Mouse (Mus musculus) hindbrain, postnatal 0 days (tissue): ENCODE data around the gene Tmem50a. TPM values are rescaled to one million over a fixed set of nuclear protein-coding genes. Genes with fewer than 3 reads are reported as not detected.

ENCODE experiments used
- ATAC-seq: fragments of 200-750 bp; cut with Nextera tagmentation; 2 replicates; pipeline ENCODE4 v1.8.0; 2017; ENCODE audit warnings: mild to moderate bottlenecking, moderate TSS enrichment, moderate library complexity
- DNase-seq: peaks from one replicate; pipeline ENCODE4 v3.0.0-alpha.2; 2015; ENCODE audit warnings: low spot score
- H3K27ac ChIP-seq: fragments of 300-500 bp; sonication (generic); 2 replicates; pipeline ENCODE4 v1.5.1; 2014; ENCODE audit warnings: mild to moderate bottlenecking
- H3K27me3 ChIP-seq: fragments of 300-500 bp; sonication (generic); 2 replicates; pipeline ENCODE4 v1.6.1; 2014; ENCODE audit warnings: low read length, mixed read lengths; ENCODE audit not compliant: insufficient read depth
- H3K36me3 ChIP-seq: fragments of 300-500 bp; sonication (generic); 2 replicates; pipeline ENCODE4 v1.6.1; 2014; ENCODE audit warnings: low read length, mixed read lengths; ENCODE audit not compliant: insufficient read depth
- H3K4me1 ChIP-seq: fragments of 300-500 bp; sonication (generic); 2 replicates; pipeline ENCODE4 v1.6.1; 2014; ENCODE audit warnings: antibody characterized with exemption, low read length, mixed read lengths; ENCODE audit not compliant: insufficient read depth
- H3K4me2 ChIP-seq: fragments of 300-500 bp; sonication (generic); 2 replicates; pipeline ENCODE4 v1.6.1; 2014; ENCODE audit warnings: low read depth, mild to moderate bottlenecking, low read length, moderate library complexity, mixed read lengths
- H3K4me3 ChIP-seq: fragments of 300-500 bp; sonication (generic); 2 replicates; pipeline ENCODE4 v1.5.1; 2014; ENCODE audit warnings: low read length
- H3K9ac ChIP-seq: fragments of 300-500 bp; sonication (generic); replicated peaks from 2 replicates; pipeline ENCODE4 v1.6.1; 2014; ENCODE audit warnings: mild to moderate bottlenecking, low read length, moderate library complexity, mixed read lengths
- H3K9me3 ChIP-seq: fragments of 300-500 bp; sonication (generic); 2 replicates; pipeline ENCODE4 v1.6.1; 2016; ENCODE audit warnings: low read length, mixed read lengths
- CTCF ChIP-seq: IDR thresholded peaks from 2 replicates; pipeline ENCODE4 v1.5.1; 2016; ENCODE audit warnings: antibody characterized with exemption, control low read depth, low read depth
- WGBS: fragments of 180-500 bp; shearing (Covaris S2); extraction: QIAGEN DNeasy Blood & Tissue Kit; methylation state at CpG from one replicate; pipeline ENCODE4 v1.1.7; 2014; 5-methylcytosine and 5-hydroxymethylcytosine counted together
- polyA plus RNA-seq: library from polyadenylated mRNA; unstranded; fragments of >200 nt; fragmentation: Nextera tagmentation; extraction: Ambion mirVana; gene quantifications from 2 replicates; pipeline ENCODE4 v1.2.1, GENCODE M21; 2015
- total RNA-seq: library from RNA; depleted of rRNA; stranded (reverse); fragments of >200 nt; gene quantifications from 2 replicates; pipeline ENCODE4 v1.2.3, GENCODE M21; 2014

The Tmem50a gene
- total and polyA plus RNA-seq, 2 experiments from 2014 or later: 149 to 231 TPM

GRCm38 (mm10) chr4:134862996-134863395 lies 51.8 kb downstream of the Tmem50a start:
- Histone ChIP-seq H3K4me3 (no peak overlapping the region), H3K9ac (no peak overlapping the region), H3K36me3 (no peaks in the 10 kb centered on the region), H3K27me3 (no peaks in the 10 kb centered on the region), H3K4me1 (no peaks in the 10 kb centered on the region), H3K4me2 (no peak overlapping the region), H3K9me3 (no peaks in the 10 kb centered on the region), H3K27ac (no peak overlapping the region)
- no peak for TF ChIP-seq CTCF
- no peak for DNase-seq
- ATAC-seq: no peak
- WGBS: 85% methylated on average over 7 of the region's 7 CpGs

GRCm38 (mm10) chr4:134861884-134862283 lies 52.9 kb downstream of the Tmem50a start:
- DNase-seq: no peak

DNA sequence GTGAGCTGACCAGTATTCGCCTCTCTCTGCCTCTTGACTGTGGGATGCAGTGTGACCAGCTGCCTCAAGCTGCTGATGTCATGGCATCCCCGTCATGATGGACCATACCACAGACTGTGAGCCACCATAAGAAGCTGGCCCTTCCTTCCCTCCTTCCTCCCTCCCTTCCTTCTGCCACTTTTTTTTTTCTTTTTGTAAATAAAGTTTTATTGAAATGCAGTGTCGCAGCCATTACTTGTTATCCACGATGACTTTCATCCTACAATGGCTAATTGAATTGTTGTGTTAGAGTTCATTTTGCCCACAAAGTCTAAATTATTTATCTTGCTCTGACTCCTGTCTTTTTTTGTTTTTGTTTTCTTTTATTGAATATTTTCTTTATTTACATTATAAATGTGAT lies 56.3 kb downstream of the Tmem50a start:
- DNase-seq (no peak), ATAC-seq (no peak)
- Histone ChIP-seq H3K27ac (no peak overlapping the region), H3K4me3 (no peak overlapping the region), H3K4me1 (no peaks in the 10 kb centered on the region), H3K4me2 (no peak overlapping the region), H3K9ac (no peak overlapping the region), H3K36me3 (no peaks in the 10 kb centered on the region), H3K9me3 (no peaks in the 10 kb centered on the region), H3K27me3 (no peaks in the 10 kb centered on the region)
- no peak for TF ChIP-seq CTCF
- 84% methylated on average over 4 of the region's 4 CpGs for WGBS

More at GRCm38 (mm10) chr4:134861884-134862283, 52.9 kb downstream of the Tmem50a start:
- no peaks in the 10 kb centered on the region for H3K9me3 ChIP-seq
- H3K27ac ChIP-seq: no peak overlapping the region
- no peak for TF ChIP-seq CTCF
- WGBS: 81% methylated on average over 6 of the region's 6 CpGs
- no peak overlapping the region for H3K4me2 ChIP-seq
- no peaks in the 10 kb centered on the region for H3K36me3 ChIP-seq
- H3K9ac ChIP-seq: no peak overlapping the region
- H3K4me1 ChIP-seq: no peaks in the 10 kb centered on the region
- no peak for ATAC-seq
- H3K27me3 ChIP-seq: no peaks in the 10 kb centered on the region
- no peak overlapping the region for H3K4me3 ChIP-seq

- Histone ChIP-seq H3K4me1 (peaks cover 4% of the 10 kb centered on the region), H3K27me3 (no peaks in the 10 kb centered on the region), H3K4me2 (no peak overlapping the region), H3K36me3 (no peaks in the 10 kb centered on the region), H3K9me3 (no peaks in the 10 kb centered on the region), H3K27ac (no peak overlapping the region), H3K9ac (no peak overlapping the region), H3K4me3 (no peak overlapping the region)
- TF ChIP-seq CTCF: no peak
- ATAC-seq (no peak), DNase-seq (no peak)
- WGBS: 31% methylated on average over 5 of the region's 5 CpGs
Observed at GRCm38 (mm10) chr4:134856501-134856900, 58.3 kb downstream of the Tmem50a start.

DNA sequence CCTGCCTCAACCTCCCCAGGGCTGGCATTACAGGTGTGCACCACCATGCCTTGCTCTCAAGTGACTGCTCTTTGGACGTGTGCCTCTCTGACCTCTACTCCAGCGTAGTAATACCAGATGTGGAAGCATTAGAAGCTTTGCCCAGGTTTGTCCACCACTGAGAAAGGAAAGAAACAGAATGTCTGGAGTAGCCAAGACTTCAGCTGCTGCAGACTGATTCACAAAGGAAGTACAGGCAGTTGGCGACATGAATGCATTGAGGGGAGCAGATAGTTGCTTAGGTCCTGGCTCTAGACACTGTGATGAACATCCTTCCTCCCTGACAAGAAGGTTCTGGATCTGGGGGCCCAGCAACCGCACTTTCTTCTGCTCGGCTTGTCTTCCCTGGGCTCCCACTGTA lies 58.8 kb downstream of the Tmem50a start:
- WGBS: 60% methylated on average over 5 of the region's 5 CpGs
- H3K36me3 ChIP-seq: no peaks in the 10 kb centered on the region
- H3K27ac ChIP-seq: no peak overlapping the region
- no peak for TF ChIP-seq CTCF
- no peaks in the 10 kb centered on the region for H3K27me3 ChIP-seq
- no peak overlapping the region for H3K9ac ChIP-seq
- peaks cover 8% of the 10 kb centered on the region for H3K4me1 ChIP-seq
- DNase-seq (no peak), ATAC-seq (no peak)
- H3K9me3 ChIP-seq: no peaks in the 10 kb centered on the region
- no peak overlapping the region for H3K4me2 ChIP-seq
- no peak overlapping the region for H3K4me3 ChIP-seq

GRCm38 (mm10) chr4:134855371-134855770 lies 59.5 kb downstream of the Tmem50a start:
- no peak overlapping the region for H3K4me3 ChIP-seq
- H3K36me3 ChIP-seq: no peaks in the 10 kb centered on the region
- no peak for TF ChIP-seq CTCF
- no peak overlapping the region for H3K9ac ChIP-seq
- no peaks in the 10 kb centered on the region for H3K9me3 ChIP-seq
- no peaks in the 10 kb centered on the region for H3K27me3 ChIP-seq
- ATAC-seq (no peak), DNase-seq (no peak)
- H3K27ac ChIP-seq: no peak overlapping the region
- peaks cover 15% of the 10 kb centered on the region for H3K4me1 ChIP-seq
- H3K4me2 ChIP-seq: no peak overlapping the region
- WGBS: 53% methylated on average over 3 of the region's 3 CpGs

- Histone ChIP-seq H3K9ac (peak overlapping the region; percentile 94), H3K27ac (peak overlapping the region; percentile 99), H3K4me1 (peaks cover 18% of the 10 kb centered on the region), H3K4me3 (peak overlapping the region; percentile 98), H3K36me3 (no peaks in the 10 kb centered on the region), H3K27me3 (no peaks in the 10 kb centered on the region), H3K4me2 (peak overlapping the region; percentile 82), H3K9me3 (no peaks in the 10 kb centered on the region)
- TF ChIP-seq CTCF: 0 out of 2 replicates have a peak, but pooled peaks have one; percentile 23
- peak; percentile 97 for DNase-seq
- WGBS: under 1% methylated on average over 91 of the region's 91 CpGs
- peak; percentile 95 for ATAC-seq
Observed at GRCm38 (mm10) chr4:134853637-134854485, 61.0 kb downstream of the Tmem50a start.
